Mouse (Mus musculus): ENCODE measurements around the gene Hoxb2. TPM values are rescaled to one million over a fixed set of nuclear protein-coding genes. Genes with fewer than 3 reads are reported as not detected.

The Hoxb2 gene
- polyA plus RNA-seq, 1 experiment: 22.8 TPM

GRCm38 (mm10) chr11:96345893-96346806, 4.2 kb upstream of the Hoxb2 start:
- no peak for TF ChIP-seq CTCF (conservative IDR thresholded peaks at IDR 0.05; ENCODE audit: insufficient read depth, insufficient read length, low read depth, low read length)
- no peak for TF ChIP-seq POLR2A (IDR thresholded peaks at IDR 0.05; ENCODE audit: low read depth, low read length)
- peak; percentile 79 for DNase-seq
- WGBS: 35% methylated on average over 45 of the region's 45 CpGs
- no peaks in the 10 kb centered on the region for H3K36me3 ChIP-seq (ENCODE audit: control insufficient read depth, insufficient read depth, low read length)
- H3K4me1 ChIP-seq (ENCODE audit: control insufficient read depth, insufficient read depth, low read length): peaks cover 24% of the 10 kb centered on the region
- H3K27me3 ChIP-seq (replicated peaks; ENCODE audit: control insufficient read depth, insufficient read depth, low read length): no peaks in the 10 kb centered on the region
- H3K4me3 ChIP-seq (ENCODE audit: insufficient read depth, low read depth, low read length): peak overlapping the region; percentile 45
- H3K27ac ChIP-seq (ENCODE audit: insufficient read depth, low read depth, low read length): peak overlapping the region; percentile 89

- peak; percentile 76 for DNase-seq
- peaks cover 27% of the 10 kb centered on the region for H3K4me1 ChIP-seq (ENCODE audit: control insufficient read depth, insufficient read depth, low read length)
- H3K4me3 ChIP-seq (ENCODE audit: insufficient read depth, low read depth, low read length): no peak overlapping the region
- H3K36me3 ChIP-seq (ENCODE audit: control insufficient read depth, insufficient read depth, low read length): no peaks in the 10 kb centered on the region
- H3K27me3 ChIP-seq (replicated peaks; ENCODE audit: control insufficient read depth, insufficient read depth, low read length): no peaks in the 10 kb centered on the region
- H3K27ac ChIP-seq (ENCODE audit: insufficient read depth, low read depth, low read length): peak overlapping the region; percentile 89; the same call in 1 of the 2 replicates
- TF ChIP-seq CTCF (conservative IDR thresholded peaks at IDR 0.05; ENCODE audit: insufficient read depth, insufficient read length, low read depth, low read length) (no peak), POLR2A (IDR thresholded peaks at IDR 0.05; ENCODE audit: low read depth, low read length) (no peak)
- 34% methylated on average over 5 of the region's 5 CpGs for WGBS
Measured at GRCm38 (mm10) chr11:96346916-96347520, 3.3 kb upstream of the Hoxb2 start.

- Histone ChIP-seq H3K27ac (ENCODE audit: insufficient read depth, low read depth, low read length) (peak overlapping the region; percentile 94), H3K4me1 (ENCODE audit: control insufficient read depth, insufficient read depth, low read length) (peaks cover 24% of the 10 kb centered on the region), H3K4me3 (ENCODE audit: insufficient read depth, low read depth, low read length) (no peak overlapping the region), H3K36me3 (ENCODE audit: control insufficient read depth, insufficient read depth, low read length) (no peaks in the 10 kb centered on the region), H3K27me3 (replicated peaks; ENCODE audit: control insufficient read depth, insufficient read depth, low read length) (no peaks in the 10 kb centered on the region)
- WGBS: 19% methylated on average over 4 of the region's 4 CpGs
- TF ChIP-seq POLR2A (IDR thresholded peaks at IDR 0.05; ENCODE audit: low read depth, low read length) (no peak), CTCF (conservative IDR thresholded peaks at IDR 0.05; ENCODE audit: insufficient read depth, insufficient read length, low read depth, low read length) (no peak)
- no peak for DNase-seq
Measured at GRCm38 (mm10) chr11:96347717-96348116, 2.6 kb upstream of the Hoxb2 start.

GRCm38 (mm10) chr11:96348141-96348928, 2.0 kb upstream of the Hoxb2 start:
- Histone ChIP-seq H3K27me3 (replicated peaks; ENCODE audit: control insufficient read depth, insufficient read depth, low read length) (no peaks in the 10 kb centered on the region), H3K4me1 (ENCODE audit: control insufficient read depth, insufficient read depth, low read length) (peaks cover 24% of the 10 kb centered on the region), H3K4me3 (ENCODE audit: insufficient read depth, low read depth, low read length) (0 out of 2 replicates have a peak overlapping the region, but pooled peaks have one; percentile 23), H3K27ac (ENCODE audit: insufficient read depth, low read depth, low read length) (peak overlapping the region; percentile 94), H3K36me3 (ENCODE audit: control insufficient read depth, insufficient read depth, low read length) (no peaks in the 10 kb centered on the region)
- peak; percentile 90 for DNase-seq
- TF ChIP-seq POLR2A (IDR thresholded peaks at IDR 0.05; ENCODE audit: low read depth, low read length) (no peak), CTCF (conservative IDR thresholded peaks at IDR 0.05; ENCODE audit: insufficient read depth, insufficient read length, low read depth, low read length) (no peak)
- 27% methylated on average over 21 of the region's 21 CpGs for WGBS

GRCm38 (mm10) chr11:96348988-96349387, 1.3 kb upstream of the Hoxb2 start:
- Histone ChIP-seq H3K4me1 (ENCODE audit: control insufficient read depth, insufficient read depth, low read length) (peaks cover 21% of the 10 kb centered on the region), H3K36me3 (ENCODE audit: control insufficient read depth, insufficient read depth, low read length) (no peaks in the 10 kb centered on the region), H3K27me3 (replicated peaks; ENCODE audit: control insufficient read depth, insufficient read depth, low read length) (no peaks in the 10 kb centered on the region), H3K4me3 (ENCODE audit: insufficient read depth, low read depth, low read length) (no peak overlapping the region), H3K27ac (ENCODE audit: insufficient read depth, low read depth, low read length) (peak overlapping the region; percentile 88)
- WGBS: 26% methylated on average over 3 of the region's 3 CpGs
- DNase-seq: peak; percentile 9
- TF ChIP-seq POLR2A (IDR thresholded peaks at IDR 0.05; ENCODE audit: low read depth, low read length): no peak
- no peak for TF ChIP-seq CTCF (conservative IDR thresholded peaks at IDR 0.05; ENCODE audit: insufficient read depth, insufficient read length, low read depth, low read length)

GRCm38 (mm10) chr11:96349491-96350340, 609 bp upstream of the Hoxb2 start:
- peak; percentile 70 for DNase-seq
- TF ChIP-seq CTCF (conservative IDR thresholded peaks at IDR 0.05; ENCODE audit: insufficient read depth, insufficient read length, low read depth, low read length) (no peak), POLR2A (IDR thresholded peaks at IDR 0.05; ENCODE audit: low read depth, low read length) (no peak)
- Histone ChIP-seq H3K27me3 (replicated peaks; ENCODE audit: control insufficient read depth, insufficient read depth, low read length) (no peaks in the 10 kb centered on the region), H3K27ac (ENCODE audit: insufficient read depth, low read depth, low read length) (peak overlapping the region; percentile 88), H3K4me3 (ENCODE audit: insufficient read depth, low read depth, low read length) (peak overlapping the region; percentile 34), H3K36me3 (ENCODE audit: control insufficient read depth, insufficient read depth, low read length) (no peaks in the 10 kb centered on the region), H3K4me1 (ENCODE audit: control insufficient read depth, insufficient read depth, low read length) (peaks cover 21% of the 10 kb centered on the region)
- WGBS: 13% methylated on average over 14 of the region's 14 CpGs

Data from kidney, adult 2 months (tissue).